Mouse (Mus musculus): ENCODE measurements at regions not wholly inside any gene's neighbourhood (a gene's known extent, or its start where the extent isn't known, plus 50 kb on each side); places are given as distances from the start of the nearest gene placed in this dataset.

DNA sequence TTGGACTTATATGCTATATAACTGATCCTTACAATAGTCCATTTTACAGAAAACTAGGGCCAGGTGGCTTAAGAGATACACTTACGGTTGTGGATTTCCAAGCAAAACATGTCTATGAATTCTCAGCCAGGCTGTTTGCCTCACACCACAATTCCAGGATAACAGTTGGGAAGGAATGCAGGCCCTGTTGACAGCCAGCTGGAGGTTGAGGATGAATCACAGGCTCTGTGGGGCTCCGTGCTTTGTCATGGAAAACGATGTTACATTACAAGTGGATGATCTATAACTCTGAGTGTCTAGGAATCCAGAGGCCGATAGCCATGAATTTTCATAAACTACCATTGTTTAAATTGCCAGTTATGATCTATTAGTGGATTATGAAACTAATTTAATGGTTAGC lies 221.9 kb upstream of the Gm6657 start:
- Histone ChIP-seq H3K9me3 (replicated peaks; ENCODE audit: control insufficient read depth, low read length, poor library complexity, severe bottlenecking) (no peaks in the 10 kb centered on the region), H3K9ac (ENCODE audit: low read depth, low read length) (no peak overlapping the region), H3K4me3 (ENCODE audit: low read depth, low read length) (no peak overlapping the region), H3K27ac (ENCODE audit: low read length) (no peak overlapping the region), H3K27me3 (ENCODE audit: control insufficient read depth, insufficient read depth, low read depth, low read length) (no peaks in the 10 kb centered on the region), H3K4me1 (ENCODE audit: control insufficient read depth, insufficient read depth, low read length) (no peaks in the 10 kb centered on the region), H3K36me3 (ENCODE audit: control insufficient read depth, insufficient read depth, low read length) (no peaks in the 10 kb centered on the region), H3K4me2 (ENCODE audit: low read length) (no peak overlapping the region)
- ATAC-seq: no peak
- WGBS: 41% methylated on average over 4 of the region's 4 CpGs

DNA sequence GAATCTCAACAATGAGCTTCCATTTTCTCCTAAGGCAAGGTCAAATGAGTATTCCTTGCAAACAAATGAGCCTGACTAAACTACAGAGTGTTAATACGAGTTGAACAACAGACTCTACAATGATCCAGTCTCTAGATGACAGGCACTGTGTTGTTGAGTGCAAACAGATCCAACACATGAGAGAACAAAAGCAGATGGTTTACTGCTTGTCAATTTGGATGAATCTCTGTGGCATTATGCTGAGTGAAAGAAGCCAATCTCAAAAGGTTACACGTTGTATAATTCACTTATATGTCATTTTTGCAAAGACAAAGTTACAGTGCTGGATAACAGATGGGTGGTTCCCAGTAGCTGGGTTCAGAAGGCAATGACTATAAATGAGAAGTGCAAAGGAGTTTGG lies 217.1 kb upstream of the Gm6657 start:
- no peak for ATAC-seq
- H3K9ac ChIP-seq (ENCODE audit: low read depth, low read length): no peak overlapping the region
- no peak overlapping the region for H3K27ac ChIP-seq (ENCODE audit: low read length)
- no peaks in the 10 kb centered on the region for H3K9me3 ChIP-seq (replicated peaks; ENCODE audit: control insufficient read depth, low read length, poor library complexity, severe bottlenecking)
- 76% methylated on average over 2 of the region's 2 CpGs for WGBS
- no peaks in the 10 kb centered on the region; the same call in 1 of the 2 replicates for H3K27me3 ChIP-seq (ENCODE audit: control insufficient read depth, insufficient read depth, low read depth, low read length)
- H3K36me3 ChIP-seq (ENCODE audit: control insufficient read depth, insufficient read depth, low read length): no peaks in the 10 kb centered on the region
- H3K4me3 ChIP-seq (ENCODE audit: low read depth, low read length): no peak overlapping the region
- H3K4me1 ChIP-seq (ENCODE audit: control insufficient read depth, insufficient read depth, low read length): no peaks in the 10 kb centered on the region
- H3K4me2 ChIP-seq (ENCODE audit: low read length): no peak overlapping the region

DNA sequence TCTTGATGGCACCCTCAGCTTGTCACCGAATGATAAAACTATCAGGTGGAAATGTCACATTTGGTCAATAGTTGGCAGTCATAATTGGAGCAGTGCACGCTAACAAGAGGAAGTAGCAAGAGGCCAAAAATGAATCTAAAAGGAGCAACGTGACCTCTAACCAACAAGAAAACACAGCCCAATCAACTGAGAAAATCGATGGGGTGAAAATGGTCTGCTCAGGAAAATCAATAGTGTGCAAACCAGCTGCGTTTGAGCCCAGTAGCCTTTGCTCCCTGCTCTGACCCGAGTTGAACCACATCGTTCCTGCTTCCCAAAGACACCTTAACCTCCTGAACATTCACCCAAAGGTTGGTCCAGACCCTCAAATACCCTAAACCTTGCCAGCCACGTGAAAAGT lies 207.3 kb upstream of the Gm6657 start:
- Histone ChIP-seq H3K9ac (ENCODE audit: low read depth, low read length) (no peak overlapping the region), H3K27me3 (ENCODE audit: control insufficient read depth, insufficient read depth, low read depth, low read length) (no peaks in the 10 kb centered on the region), H3K4me3 (ENCODE audit: low read depth, low read length) (no peak overlapping the region), H3K27ac (ENCODE audit: low read length) (no peak overlapping the region), H3K4me2 (ENCODE audit: low read length) (no peak overlapping the region), H3K9me3 (replicated peaks; ENCODE audit: control insufficient read depth, low read length, poor library complexity, severe bottlenecking) (no peaks in the 10 kb centered on the region), H3K36me3 (ENCODE audit: control insufficient read depth, insufficient read depth, low read length) (no peaks in the 10 kb centered on the region), H3K4me1 (ENCODE audit: control insufficient read depth, insufficient read depth, low read length) (no peaks in the 10 kb centered on the region)
- ATAC-seq: no peak
- 86% methylated on average over 8 of the region's 8 CpGs for WGBS

GRCm38 (mm10) chr12:77989766-77990165 lies 204.3 kb upstream of the Gm6657 start:
- Histone ChIP-seq H3K9ac (ENCODE audit: low read depth, low read length) (no peak overlapping the region), H3K27me3 (ENCODE audit: control insufficient read depth, insufficient read depth, low read depth, low read length) (no peaks in the 10 kb centered on the region), H3K4me1 (ENCODE audit: control insufficient read depth, insufficient read depth, low read length) (no peaks in the 10 kb centered on the region), H3K9me3 (replicated peaks; ENCODE audit: control insufficient read depth, low read length, poor library complexity, severe bottlenecking) (no peaks in the 10 kb centered on the region), H3K27ac (ENCODE audit: low read length) (no peak overlapping the region), H3K4me2 (ENCODE audit: low read length) (no peak overlapping the region), H3K36me3 (ENCODE audit: control insufficient read depth, insufficient read depth, low read length) (no peaks in the 10 kb centered on the region), H3K4me3 (ENCODE audit: low read depth, low read length) (no peak overlapping the region)
- ATAC-seq: no peak
- 31% methylated on average over 3 of the region's 3 CpGs for WGBS

GRCm38 (mm10) chr12:77991627-77992026 lies 202.4 kb upstream of the Gm6657 start:
- 59% methylated on average over 6 of the region's 6 CpGs for WGBS
- Histone ChIP-seq H3K9me3 (replicated peaks; ENCODE audit: control insufficient read depth, low read length, poor library complexity, severe bottlenecking) (no peaks in the 10 kb centered on the region), H3K9ac (ENCODE audit: low read depth, low read length) (no peak overlapping the region), H3K4me1 (ENCODE audit: control insufficient read depth, insufficient read depth, low read length) (no peaks in the 10 kb centered on the region), H3K27ac (ENCODE audit: low read length) (no peak overlapping the region), H3K4me2 (ENCODE audit: low read length) (no peak overlapping the region), H3K36me3 (ENCODE audit: control insufficient read depth, insufficient read depth, low read length) (no peaks in the 10 kb centered on the region), H3K27me3 (ENCODE audit: control insufficient read depth, insufficient read depth, low read depth, low read length) (no peaks in the 10 kb centered on the region), H3K4me3 (ENCODE audit: low read depth, low read length) (no peak overlapping the region)
- no peak for ATAC-seq

DNA sequence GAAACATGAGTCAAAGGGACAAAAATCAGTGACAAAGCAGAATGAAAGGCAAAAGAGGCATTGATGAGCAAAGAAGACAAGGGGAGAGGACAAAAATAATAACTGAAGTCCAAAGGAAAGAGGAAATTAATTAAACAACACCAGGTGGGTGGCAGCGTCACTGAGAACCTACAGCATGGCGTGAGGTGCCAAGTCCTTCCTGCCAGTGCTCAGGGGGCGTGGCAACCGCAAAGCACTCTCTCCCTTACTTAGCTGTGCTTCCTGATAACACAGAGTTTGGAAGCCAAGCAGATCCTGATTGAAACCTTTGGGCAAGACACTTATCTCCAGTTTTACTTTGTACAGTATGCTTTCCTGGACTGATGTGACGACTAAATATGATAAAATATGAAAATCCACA lies 199.9 kb upstream of the Gm6657 start:
- WGBS: 87% methylated on average over 5 of the region's 5 CpGs
- H3K27ac ChIP-seq (ENCODE audit: low read length): no peak overlapping the region
- no peaks in the 10 kb centered on the region for H3K4me1 ChIP-seq (ENCODE audit: control insufficient read depth, insufficient read depth, low read length)
- no peak overlapping the region for H3K9ac ChIP-seq (ENCODE audit: low read depth, low read length)
- H3K4me3 ChIP-seq (ENCODE audit: low read depth, low read length): no peak overlapping the region
- no peaks in the 10 kb centered on the region for H3K36me3 ChIP-seq (ENCODE audit: control insufficient read depth, insufficient read depth, low read length)
- H3K27me3 ChIP-seq (ENCODE audit: control insufficient read depth, insufficient read depth, low read depth, low read length): no peaks in the 10 kb centered on the region
- H3K4me2 ChIP-seq (ENCODE audit: low read length): no peak overlapping the region
- no peaks in the 10 kb centered on the region for H3K9me3 ChIP-seq (replicated peaks; ENCODE audit: control insufficient read depth, low read length, poor library complexity, severe bottlenecking)
- ATAC-seq: no peak

- WGBS: 86% methylated on average over 1 of the region's 1 CpGs
- no peak for ATAC-seq
- Histone ChIP-seq H3K4me2 (ENCODE audit: low read length) (no peak overlapping the region), H3K36me3 (ENCODE audit: control insufficient read depth, insufficient read depth, low read length) (no peaks in the 10 kb centered on the region), H3K27ac (ENCODE audit: low read length) (no peak overlapping the region), H3K9ac (ENCODE audit: low read depth, low read length) (no peak overlapping the region), H3K4me1 (ENCODE audit: control insufficient read depth, insufficient read depth, low read length) (no peaks in the 10 kb centered on the region), H3K9me3 (replicated peaks; ENCODE audit: control insufficient read depth, low read length, poor library complexity, severe bottlenecking) (no peaks in the 10 kb centered on the region), H3K27me3 (ENCODE audit: control insufficient read depth, insufficient read depth, low read depth, low read length) (no peaks in the 10 kb centered on the region), H3K4me3 (ENCODE audit: low read depth, low read length) (no peak overlapping the region)
Measured at GRCm38 (mm10) chr12:77997916-77998315, 196.1 kb upstream of the Gm6657 start.

GRCm38 (mm10) chr12:78000401-78000800 lies 193.6 kb upstream of the Gm6657 start:
- WGBS: 81% methylated on average over 3 of the region's 3 CpGs
- H3K27me3 ChIP-seq (ENCODE audit: control insufficient read depth, insufficient read depth, low read depth, low read length): no peaks in the 10 kb centered on the region
- H3K4me1 ChIP-seq (ENCODE audit: control insufficient read depth, insufficient read depth, low read length): no peaks in the 10 kb centered on the region
- no peak overlapping the region for H3K4me2 ChIP-seq (ENCODE audit: low read length)
- ATAC-seq: no peak
- no peaks in the 10 kb centered on the region for H3K9me3 ChIP-seq (replicated peaks; ENCODE audit: control insufficient read depth, low read length, poor library complexity, severe bottlenecking)
- H3K4me3 ChIP-seq (ENCODE audit: low read depth, low read length): no peak overlapping the region
- H3K36me3 ChIP-seq (ENCODE audit: control insufficient read depth, insufficient read depth, low read length): no peaks in the 10 kb centered on the region
- no peak overlapping the region for H3K27ac ChIP-seq (ENCODE audit: low read length)
- no peak overlapping the region for H3K9ac ChIP-seq (ENCODE audit: low read depth, low read length)

GRCm38 (mm10) chr12:78001846-78002245 lies 192.2 kb upstream of the Gm6657 start:
- H3K9me3 ChIP-seq (replicated peaks; ENCODE audit: control insufficient read depth, low read length, poor library complexity, severe bottlenecking): no peaks in the 10 kb centered on the region
- H3K9ac ChIP-seq (ENCODE audit: low read depth, low read length): no peak overlapping the region
- no peaks in the 10 kb centered on the region for H3K4me1 ChIP-seq (ENCODE audit: control insufficient read depth, insufficient read depth, low read length)
- ATAC-seq: no peak
- no peak overlapping the region for H3K27ac ChIP-seq (ENCODE audit: low read length)
- H3K4me3 ChIP-seq (ENCODE audit: low read depth, low read length): no peak overlapping the region
- no peak overlapping the region for H3K4me2 ChIP-seq (ENCODE audit: low read length)
- WGBS: 79% methylated on average over 9 of the region's 9 CpGs
- no peaks in the 10 kb centered on the region for H3K36me3 ChIP-seq (ENCODE audit: control insufficient read depth, insufficient read depth, low read length)
- no peaks in the 10 kb centered on the region for H3K27me3 ChIP-seq (ENCODE audit: control insufficient read depth, insufficient read depth, low read depth, low read length)

GRCm38 (mm10) chr12:78033766-78034165 lies 160.3 kb upstream of the Gm6657 start:
- Histone ChIP-seq H3K27me3 (ENCODE audit: control insufficient read depth, insufficient read depth, low read depth, low read length) (no peaks in the 10 kb centered on the region), H3K4me1 (ENCODE audit: control insufficient read depth, insufficient read depth, low read length) (no peaks in the 10 kb centered on the region), H3K27ac (ENCODE audit: low read length) (no peak overlapping the region), H3K9me3 (replicated peaks; ENCODE audit: control insufficient read depth, low read length, poor library complexity, severe bottlenecking) (no peaks in the 10 kb centered on the region), H3K9ac (ENCODE audit: low read depth, low read length) (no peak overlapping the region), H3K4me2 (ENCODE audit: low read length) (no peak overlapping the region), H3K36me3 (ENCODE audit: control insufficient read depth, insufficient read depth, low read length) (no peaks in the 10 kb centered on the region), H3K4me3 (ENCODE audit: low read depth, low read length) (no peak overlapping the region)
- ATAC-seq: no peak

Data from midbrain, embryonic 16.5 days (tissue).